Mouse (Mus musculus) embryonic facial prominence, embryonic 15.5 days (tissue): ENCODE results near the gene Ufsp2. TPM values are rescaled to one million over a fixed set of nuclear protein-coding genes. Genes with fewer than 3 reads are reported as not detected.

Source experiments
- ATAC-seq: fragments of 200-750 bp; cut with Nextera tagmentation; 2 replicates; pipeline ENCODE4 v1.8.0; 2017; ENCODE audit warnings: low read depth, moderate TSS enrichment; ENCODE audit not compliant: insufficient number of reproducible peaks, low FRiP score, low TSS enrichment
- H3K27ac ChIP-seq: fragments of 300-500 bp; sonication (generic); replicated peaks from 2 replicates; pipeline ENCODE4 v1.5.1; 2015; ENCODE audit warnings: mild to moderate bottlenecking, inconsistent platforms
- H3K27me3 ChIP-seq: fragments of 300-500 bp; sonication (generic); 2 replicates; pipeline ENCODE4 v1.6.1; 2015; ENCODE audit warnings: inconsistent platforms
- H3K36me3 ChIP-seq: fragments of 300-500 bp; sonication (generic); 2 replicates; pipeline ENCODE4 v1.6.1; 2015; ENCODE audit warnings: mild to moderate bottlenecking, inconsistent platforms
- H3K4me1 ChIP-seq: fragments of 300-500 bp; sonication (generic); 2 replicates; pipeline ENCODE4 v1.6.1; 2015; ENCODE audit warnings: inconsistent platforms
- H3K4me2 ChIP-seq: fragments of 300-500 bp; sonication (generic); replicated peaks from 2 replicates; pipeline ENCODE4 v1.6.1; 2015; ENCODE audit warnings: mild to moderate bottlenecking, inconsistent platforms
- H3K4me3 ChIP-seq: fragments of 300-500 bp; sonication (generic); replicated peaks from 2 replicates; pipeline ENCODE4 v1.5.1; 2015; ENCODE audit warnings: mild to moderate bottlenecking, inconsistent platforms
- H3K9ac ChIP-seq: fragments of 300-500 bp; sonication (generic); 2 replicates; pipeline ENCODE4 v1.6.1; 2015; ENCODE audit warnings: inconsistent platforms
- H3K9me3 ChIP-seq: fragments of 300-500 bp; sonication (generic); replicated peaks from 2 replicates; pipeline ENCODE4 v1.6.1; 2016; ENCODE audit warnings: inconsistent platforms
- whole genome bisulfite sequencing: fragments of 180-500 bp; shearing (Covaris S2); methylation state at CpG from one replicate; pipeline ENCODE4 v1.1.7; 2015; 5-methylcytosine and 5-hydroxymethylcytosine counted together
- polyA plus RNA-seq: library from polyadenylated mRNA; unstranded; fragments of >200 nt; fragmentation: Nextera tagmentation; extraction: Ambion mirVana; gene quantifications from 2 replicates; pipeline ENCODE4 v1.2.1, GENCODE M21; 2015

Ufsp2 gene
- 94.6 and 100 TPM in 2 replicates for polyA plus RNA-seq

DNA sequence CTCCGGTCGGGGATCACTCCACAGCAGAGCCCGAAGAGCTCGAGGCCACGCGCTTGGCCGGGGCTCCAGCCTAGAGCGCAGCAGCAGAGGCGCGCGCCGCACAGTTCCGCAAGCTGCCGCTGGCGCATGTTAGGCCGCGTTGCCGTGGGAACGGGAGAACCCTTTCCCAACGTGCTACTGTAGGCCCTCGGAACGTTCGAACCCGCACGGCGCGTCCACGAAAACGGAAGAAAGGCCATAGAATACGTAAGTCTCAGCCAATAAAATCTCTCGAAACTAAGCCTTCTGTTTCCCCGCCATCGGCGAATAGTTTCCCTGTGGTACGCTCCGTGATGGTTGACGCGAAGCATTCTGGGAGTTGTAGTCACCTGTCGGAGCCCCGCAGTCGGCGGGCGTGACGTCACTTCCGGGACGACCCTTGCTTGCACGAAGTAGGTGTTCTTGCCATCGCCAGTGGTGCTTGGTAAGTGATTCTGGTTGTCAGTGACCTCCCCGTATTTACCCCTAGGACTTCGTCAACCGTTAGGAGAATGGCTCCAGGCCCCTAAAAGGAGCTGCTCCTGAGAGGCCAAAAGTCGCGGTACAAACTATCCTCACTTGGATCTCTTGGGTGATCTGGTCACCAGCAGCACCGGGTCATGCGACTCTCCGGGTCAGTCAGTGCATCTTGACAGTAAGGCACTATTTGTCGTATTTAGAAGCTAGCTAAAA is at the start of gene Ufsp2, which contains the start of gene 1700029J07Rik:
Ufsp2 (plus strand) TSS at position 403 of the 711 bp plus-strand sequence.
1700029J07Rik (minus strand) TSS at position 127 of the 711 bp plus-strand sequence.
- no peaks in the 10 kb centered on the region for H3K9me3 ChIP-seq
- peak within 1 kb of the TSS; percentile 65 for H3K4me2 ChIP-seq
- peak within 1 kb of the TSS; percentile 69 for H3K4me3 ChIP-seq
- under 1% methylated on average over 57 of the region's 57 CpGs for WGBS
- H3K27ac ChIP-seq = peak within 1 kb of the TSS; percentile 94
- peak within 1 kb of the TSS; percentile 48 for H3K9ac ChIP-seq
- H3K36me3 ChIP-seq = peaks cover 24% of the 10 kb centered on the region
- ATAC-seq = peak; percentile 97
- H3K4me1 ChIP-seq = peaks cover 12% of the 10 kb centered on the region
- H3K27me3 ChIP-seq = no peaks in the 10 kb centered on the region

DNA sequence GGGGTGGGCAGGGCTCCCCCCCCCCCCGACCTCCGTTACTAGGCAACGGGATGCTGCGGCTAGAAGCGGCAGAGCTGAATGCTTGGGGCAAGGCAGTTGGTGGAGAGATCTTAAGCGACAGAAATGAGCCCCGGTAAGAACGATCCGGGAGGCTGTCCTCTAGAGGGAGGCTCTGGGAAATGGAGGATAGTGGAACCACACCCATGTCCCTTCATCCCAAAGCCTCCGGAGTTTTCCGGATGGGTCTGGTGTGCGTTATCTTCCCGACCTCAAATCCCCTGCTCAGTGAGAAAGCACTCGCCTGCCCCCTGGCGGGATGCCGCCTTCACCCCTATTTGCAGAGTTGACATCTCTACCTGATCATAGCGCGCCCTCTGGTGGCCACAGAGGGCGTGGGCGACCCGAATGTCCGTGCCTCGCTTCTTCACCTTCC is 40.7 kb upstream of the Ufsp2 start, which contains the start of gene Ccdc110:
Ccdc110 (plus strand) TSS at position 38 of the 433 bp plus-strand sequence.
- Histone ChIP-seq H3K4me2 (peak within 1 kb of the TSS; percentile 53), H3K4me1 (0 out of 2 replicates have a peak, but pooled peaks cover 3% of the 10 kb centered on the region), H3K36me3 (no peaks in the 10 kb centered on the region), H3K27me3 (no peaks in the 10 kb centered on the region), H3K9ac (no peak within 1 kb of the TSS), H3K4me3 (peak within 1 kb of the TSS; percentile 36), H3K9me3 (0 out of 2 replicates have a peak, but pooled peaks cover 3% of the 10 kb centered on the region), H3K27ac (no peak within 1 kb of the TSS)
- 2% methylated on average over 23 of the region's 23 CpGs for WGBS
- ATAC-seq = peak; percentile 78

DNA sequence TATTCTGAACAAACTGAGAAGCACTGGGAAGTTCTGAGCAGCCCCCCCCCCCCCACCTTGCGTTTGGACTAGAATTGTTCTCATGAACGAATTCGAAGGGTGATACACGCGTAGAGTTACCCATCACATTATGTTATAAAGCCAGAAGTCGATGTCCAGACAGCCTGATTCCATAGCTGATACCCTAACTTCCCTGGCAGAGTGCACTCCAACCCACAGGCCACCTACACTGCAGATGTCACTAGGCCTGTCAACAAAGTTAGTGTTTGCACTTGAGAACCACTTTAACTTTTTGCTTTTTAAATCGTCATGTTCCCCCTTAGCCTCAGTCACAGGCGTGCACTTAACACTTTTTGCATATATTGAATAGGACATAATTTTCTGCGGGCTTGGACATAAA is 38.3 kb upstream of the Ufsp2 start:
- Histone ChIP-seq H3K27ac (no peak overlapping the region), H3K4me2 (no peak overlapping the region), H3K9me3 (no peaks in the 10 kb centered on the region), H3K36me3 (no peaks in the 10 kb centered on the region), H3K27me3 (no peaks in the 10 kb centered on the region), H3K9ac (no peak overlapping the region), H3K4me3 (no peak overlapping the region), H3K4me1 (0 out of 2 replicates have a peak, but pooled peaks cover 3% of the 10 kb centered on the region)
- ATAC-seq = no peak
- 87% methylated on average over 9 of the region's 9 CpGs for WGBS

DNA sequence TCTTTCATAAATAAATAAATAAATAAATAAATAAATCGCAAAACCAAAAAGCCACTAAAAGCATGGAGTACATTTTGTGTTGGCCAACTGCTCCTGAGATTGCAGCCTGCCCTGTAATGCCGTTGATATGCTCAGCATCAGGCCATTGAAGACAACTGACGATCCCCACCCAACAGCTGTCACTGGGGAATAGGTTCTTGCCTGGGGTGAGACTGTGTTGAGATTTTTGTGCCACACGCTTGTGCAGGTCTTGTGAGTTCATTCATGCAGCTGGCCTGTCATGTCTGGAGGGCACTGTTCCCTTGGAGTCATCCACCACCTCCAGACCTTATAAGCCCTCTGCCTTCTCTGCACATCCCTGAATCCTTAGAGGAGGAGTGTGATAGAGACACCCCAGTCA is 29.0 kb upstream of the Ufsp2 start:
- Histone ChIP-seq H3K4me3 (no peak overlapping the region), H3K4me1 (no peaks in the 10 kb centered on the region), H3K9ac (no peak overlapping the region), H3K4me2 (no peak overlapping the region), H3K9me3 (no peaks in the 10 kb centered on the region), H3K27me3 (no peaks in the 10 kb centered on the region), H3K27ac (no peak overlapping the region), H3K36me3 (no peaks in the 10 kb centered on the region)
- 76% methylated on average over 4 of the region's 4 CpGs for WGBS
- 0 out of 2 replicates have a peak, but pooled peaks have one; percentile 4 for ATAC-seq

DNA sequence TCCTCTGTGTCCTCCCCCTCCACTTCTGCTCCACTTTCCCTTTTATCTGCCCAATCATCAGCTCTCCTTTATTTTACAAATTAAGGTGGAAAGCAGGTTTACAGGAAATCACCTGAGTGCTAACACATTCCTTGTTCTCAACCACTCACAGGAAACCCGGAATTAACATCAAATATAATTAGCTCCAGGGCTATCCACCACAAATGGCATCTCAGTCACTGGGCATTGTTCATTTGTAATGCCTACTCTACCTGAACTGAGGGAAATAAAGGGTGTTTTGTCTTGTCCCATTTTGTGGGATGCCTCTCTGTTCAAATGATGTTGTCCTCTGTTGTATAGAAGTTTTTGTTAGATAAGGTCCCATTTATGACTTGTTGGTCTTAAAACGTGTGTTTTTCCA is 24.7 kb upstream of the Ufsp2 start:
- ATAC-seq = no peak
- 46% methylated on average over 2 of the region's 2 CpGs for WGBS
- no peak overlapping the region for H3K9ac ChIP-seq
- H3K9me3 ChIP-seq = no peaks in the 10 kb centered on the region
- H3K4me3 ChIP-seq = no peak overlapping the region
- no peak overlapping the region for H3K27ac ChIP-seq
- H3K36me3 ChIP-seq = no peaks in the 10 kb centered on the region
- H3K27me3 ChIP-seq = no peaks in the 10 kb centered on the region
- no peak overlapping the region for H3K4me2 ChIP-seq
- no peaks in the 10 kb centered on the region for H3K4me1 ChIP-seq

DNA sequence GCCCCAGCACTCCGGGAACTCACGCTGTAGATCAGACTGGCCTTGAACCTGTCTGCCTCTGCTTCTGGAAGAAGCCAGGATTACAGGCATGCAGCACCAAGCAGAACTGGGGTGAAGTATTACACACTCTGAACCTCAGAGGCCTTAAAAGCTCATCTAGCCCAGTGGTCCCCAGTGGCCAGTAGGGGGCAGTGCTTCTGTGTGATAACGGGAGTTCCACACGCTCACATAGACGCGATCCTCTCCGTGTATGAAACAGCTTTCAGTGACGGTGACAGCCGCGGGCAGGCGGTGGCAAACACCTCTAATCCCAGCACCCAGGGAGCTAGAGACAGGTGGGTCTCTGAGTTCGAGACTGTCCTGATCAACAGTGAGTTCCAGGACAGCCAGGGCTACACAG is 4.4 kb upstream of the Ufsp2 start:
- no peaks in the 10 kb centered on the region for H3K9me3 ChIP-seq
- peaks cover 6% of the 10 kb centered on the region; the same call in 1 of the 2 replicates for H3K4me1 ChIP-seq
- no peak overlapping the region for H3K4me2 ChIP-seq
- H3K36me3 ChIP-seq = peaks cover 4% of the 10 kb centered on the region; the same call in 1 of the 2 replicates
- no peaks in the 10 kb centered on the region for H3K27me3 ChIP-seq
- WGBS = 95% methylated on average over 12 of the region's 12 CpGs
- no peak for ATAC-seq
- no peak overlapping the region for H3K9ac ChIP-seq
- H3K4me3 ChIP-seq = no peak overlapping the region
- H3K27ac ChIP-seq = no peak overlapping the region

DNA sequence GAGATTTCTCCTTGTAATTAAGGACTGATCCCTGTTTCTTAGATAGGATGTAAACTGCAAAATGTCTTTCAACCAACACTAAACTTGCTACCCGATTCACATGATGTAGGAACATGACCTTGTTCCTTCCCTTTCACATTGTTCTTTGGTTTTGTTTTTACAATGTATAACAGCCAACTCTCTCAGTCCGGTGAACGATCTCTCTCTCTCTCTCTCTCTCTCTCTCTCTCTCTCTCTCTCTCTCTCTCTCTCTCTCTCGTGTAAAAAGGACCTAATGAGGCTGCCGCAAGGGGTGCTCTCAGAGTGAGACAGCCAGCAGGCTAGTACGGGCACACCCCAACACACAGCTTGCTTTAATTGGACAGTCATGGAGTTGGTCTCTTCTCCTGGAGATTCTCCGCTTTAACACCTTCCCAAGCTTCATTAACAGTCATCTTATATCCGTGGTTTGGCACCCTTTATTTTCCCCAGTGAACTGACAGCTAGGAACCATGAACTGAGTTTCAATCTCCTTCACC is 1.3 kb upstream of the Ufsp2 start:
- ATAC-seq = no peak
- Histone ChIP-seq H3K4me3 (peak overlapping the region; percentile 69; the same call in 1 of the 2 replicates), H3K9ac (no peak overlapping the region)

DNA sequence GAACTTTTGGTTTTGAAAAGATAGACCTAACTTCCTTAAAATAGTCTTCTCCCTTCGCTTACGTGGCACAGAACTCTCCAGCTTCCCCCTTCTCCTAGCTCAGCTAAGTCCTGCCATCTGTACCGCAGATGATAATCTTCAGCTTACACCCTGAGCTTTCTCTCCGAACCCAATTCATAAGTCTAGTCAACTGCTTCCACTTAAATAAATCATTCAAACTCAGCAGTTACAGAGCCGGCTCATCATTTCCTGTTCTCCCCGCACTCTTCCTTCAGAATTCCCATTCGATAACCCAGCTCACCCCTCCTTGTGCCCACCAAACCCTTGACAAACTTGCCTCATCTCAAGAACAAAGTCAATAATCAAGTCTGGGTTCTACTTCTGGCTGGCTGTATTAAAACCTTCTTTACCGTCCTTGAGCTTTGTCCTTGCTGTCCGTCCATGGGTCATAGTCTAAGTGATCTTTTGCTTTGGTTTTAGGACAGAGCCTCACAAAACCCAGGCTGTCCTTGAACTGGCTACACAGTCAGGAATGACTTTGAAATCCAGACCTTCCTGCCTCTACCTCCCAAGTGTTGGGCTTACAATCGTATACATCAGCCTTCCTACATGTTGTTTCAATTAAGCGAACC is 625 bp downstream of the Ufsp2 start:
- H3K27me3 ChIP-seq = no peaks in the 10 kb centered on the region
- peak overlapping the region; percentile 69 for H3K4me3 ChIP-seq
- peak overlapping the region; percentile 48 for H3K9ac ChIP-seq
- 43% methylated on average over 11 of the region's 11 CpGs for WGBS
- peaks cover 12% of the 10 kb centered on the region for H3K4me1 ChIP-seq
- H3K27ac ChIP-seq = peak overlapping the region; percentile 94
- H3K9me3 ChIP-seq = no peaks in the 10 kb centered on the region
- ATAC-seq = no peak
- H3K4me2 ChIP-seq = peak overlapping the region; percentile 65
- H3K36me3 ChIP-seq = peaks cover 26% of the 10 kb centered on the region

More for the DNA sequence above, 1.3 kb upstream of the Ufsp2 start:
- H3K27ac ChIP-seq = peak overlapping the region; percentile 94
- H3K27me3 ChIP-seq = no peaks in the 10 kb centered on the region
- 63% methylated on average over 8 of the region's 8 CpGs for WGBS
- peaks cover 17% of the 10 kb centered on the region for H3K36me3 ChIP-seq
- H3K4me2 ChIP-seq = peak overlapping the region; percentile 65
- H3K9me3 ChIP-seq = no peaks in the 10 kb centered on the region
- H3K4me1 ChIP-seq = peaks cover 12% of the 10 kb centered on the region

DNA sequence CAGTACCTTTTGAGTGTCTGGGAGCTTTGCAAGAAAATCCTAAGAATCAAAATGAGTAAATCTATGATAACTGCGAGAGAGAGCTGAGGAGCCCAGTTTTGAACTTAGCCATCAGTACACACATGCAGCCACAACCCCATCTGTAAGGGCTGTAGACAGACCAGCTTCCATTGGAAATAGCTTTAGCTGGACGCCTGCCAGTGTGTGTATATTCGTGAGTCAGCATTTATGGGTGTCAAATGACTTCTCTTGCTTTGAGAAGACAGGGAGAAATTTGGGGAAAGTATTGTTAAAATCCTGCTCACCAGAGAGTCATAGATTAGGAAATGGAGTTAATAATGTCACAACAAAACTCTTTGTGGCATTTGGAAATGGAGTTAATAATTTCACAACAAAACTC is 11.3 kb downstream of the Ufsp2 start:
- Histone ChIP-seq H3K9ac (no peak overlapping the region), H3K27ac (no peak overlapping the region), H3K27me3 (no peaks in the 10 kb centered on the region), H3K36me3 (peaks cover 39% of the 10 kb centered on the region), H3K4me1 (no peaks in the 10 kb centered on the region), H3K4me2 (no peak overlapping the region), H3K9me3 (no peaks in the 10 kb centered on the region), H3K4me3 (no peak overlapping the region)
- 69% methylated on average over 3 of the region's 3 CpGs for WGBS
- ATAC-seq = no peak

DNA sequence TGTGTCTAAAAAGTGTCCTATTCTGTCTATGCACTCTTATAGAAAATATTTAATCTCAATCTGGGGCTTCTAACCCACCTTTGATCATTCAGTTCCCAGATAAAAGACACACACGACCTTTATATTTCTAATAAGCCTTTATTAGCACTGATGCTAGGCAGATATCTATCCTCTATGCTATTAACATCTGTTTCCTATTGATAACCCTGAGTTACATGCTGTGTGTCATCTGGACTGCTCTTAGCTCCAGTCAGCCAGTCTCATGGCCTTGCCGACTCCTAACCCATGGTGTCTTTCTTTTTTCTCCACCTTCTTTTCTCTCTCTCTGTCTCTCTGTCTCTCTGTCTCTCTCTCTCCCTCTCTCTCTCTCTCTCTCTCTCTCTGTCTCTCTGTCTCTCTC is 12.9 kb downstream of the Ufsp2 start:
- Histone ChIP-seq H3K36me3 (peaks cover 25% of the 10 kb centered on the region), H3K4me3 (no peak overlapping the region), H3K9me3 (no peaks in the 10 kb centered on the region), H3K4me1 (no peaks in the 10 kb centered on the region), H3K27ac (no peak overlapping the region), H3K27me3 (no peaks in the 10 kb centered on the region), H3K4me2 (no peak overlapping the region), H3K9ac (no peak overlapping the region)
- 43% methylated on average over 2 of the region's 2 CpGs for WGBS
- no peak for ATAC-seq

DNA sequence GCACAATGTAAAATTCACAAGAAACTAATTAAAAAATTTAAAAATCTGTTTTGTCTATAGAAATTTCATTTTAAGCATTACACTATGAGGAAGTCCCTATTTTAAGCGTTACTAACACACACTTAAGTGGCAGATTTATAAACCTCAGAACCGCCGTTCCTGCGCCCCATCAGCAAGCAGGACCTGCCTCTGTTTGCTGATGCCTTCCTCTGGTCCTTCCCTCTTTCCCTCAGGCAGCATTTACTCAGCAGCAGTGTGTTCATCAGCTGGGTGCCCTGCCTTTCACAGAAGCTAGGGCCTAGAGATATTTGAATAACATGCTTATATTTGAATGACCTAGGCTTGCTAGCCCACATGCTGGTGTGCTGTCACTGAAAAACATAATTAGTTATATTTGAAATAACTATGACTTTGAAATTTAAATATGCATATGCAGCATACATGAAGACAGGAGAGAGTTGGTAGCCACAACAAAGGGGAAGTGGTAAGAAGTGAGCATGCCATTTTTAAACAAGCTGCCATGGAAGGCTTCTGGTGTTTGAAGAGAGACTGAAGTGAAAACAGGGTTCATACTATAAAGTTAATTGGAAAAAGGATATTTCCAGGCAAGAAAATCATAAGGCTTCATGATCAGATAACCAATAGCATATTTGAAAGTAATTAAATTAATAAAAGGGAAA is 15.4 kb downstream of the Ufsp2 start:
- H3K4me1 ChIP-seq = no peaks in the 10 kb centered on the region
- no peak overlapping the region for H3K4me3 ChIP-seq
- no peaks in the 10 kb centered on the region for H3K27me3 ChIP-seq
- H3K9ac ChIP-seq = no peak overlapping the region
- ATAC-seq = no peak
- H3K9me3 ChIP-seq = no peaks in the 10 kb centered on the region
- 86% methylated on average over 4 of the region's 4 CpGs for WGBS
- H3K27ac ChIP-seq = no peak overlapping the region
- no peak overlapping the region for H3K4me2 ChIP-seq
- peaks cover 29% of the 10 kb centered on the region for H3K36me3 ChIP-seq
